Mouse (Mus musculus) testis, postnatal 10 days (tissue): ENCODE data around the gene Cdk8.
A peak's percentile ranks its signal among the peaks of the same experiment; 100 is the strongest.

Source experiments
- DNase-seq: peaks from one replicate; pipeline ENCODE4 v3.0.0; 2021; ENCODE audit warnings: low spot score

The Cdk8 gene

GRCm38 (mm10) chr5:146281241-146281818 is 50.3 kb downstream of the Cdk8 start:
- DNase-seq: no peak

GRCm38 (mm10) chr5:146281884-146282579 is 51.0 kb downstream of the Cdk8 start:
- no peak for DNase-seq

- no peak for DNase-seq
These were observed 52.9 kb downstream of the Cdk8 start for GRCm38 (mm10) chr5:146283899-146284298.

GRCm38 (mm10) chr5:146287416-146287815 is 56.4 kb downstream of the Cdk8 start:
- no peak for DNase-seq

- no peak for DNase-seq
These were observed 57.0 kb downstream of the Cdk8 start for GRCm38 (mm10) chr5:146288048-146288501.

GRCm38 (mm10) chr5:146289921-146290320 is 58.9 kb downstream of the Cdk8 start:
- DNase-seq: no peak

GRCm38 (mm10) chr5:146290446-146290845 is 59.4 kb downstream of the Cdk8 start:
- DNase-seq: no peak

- no peak for DNase-seq
These were observed 60.5 kb downstream of the Cdk8 start for GRCm38 (mm10) chr5:146291560-146291959.

GRCm38 (mm10) chr5:146292896-146293680 is 62.1 kb downstream of the Cdk8 start:
- no peak for DNase-seq

- DNase-seq: no peak
These were observed 63.1 kb downstream of the Cdk8 start for GRCm38 (mm10) chr5:146293919-146294700.

- no peak for DNase-seq
These were observed 63.8 kb downstream of the Cdk8 start for GRCm38 (mm10) chr5:146294834-146295233.

GRCm38 (mm10) chr5:146298807-146299519 is 67.9 kb downstream of the Cdk8 start:
- DNase-seq: no peak

- peak; percentile 75 for DNase-seq
These were observed 68.5 kb downstream of the Cdk8 start for GRCm38 (mm10) chr5:146299520-146299870.

- peak; percentile 81 for DNase-seq
These were observed 72.4 kb downstream of the Cdk8 start for GRCm38 (mm10) chr5:146303470-146303869.

- no peak for DNase-seq
These were observed 76.2 kb downstream of the Cdk8 start for GRCm38 (mm10) chr5:146307046-146307743.

GRCm38 (mm10) chr5:146307744-146308096 is 76.7 kb downstream of the Cdk8 start:
- no peak for DNase-seq

GRCm38 (mm10) chr5:146314538-146314937 is 83.5 kb downstream of the Cdk8 start:
- no peak for DNase-seq

GRCm38 (mm10) chr5:146315268-146315921 is 84.4 kb downstream of the Cdk8 start:
- DNase-seq: no peak

- DNase-seq: no peak
These were observed 85.3 kb downstream of the Cdk8 start for GRCm38 (mm10) chr5:146316316-146316715.

GRCm38 (mm10) chr5:146318051-146318450 is 87.0 kb downstream of the Cdk8 start:
- peak; percentile 70 for DNase-seq

- no peak for DNase-seq
These were observed 87.4 kb downstream of the Cdk8 start for GRCm38 (mm10) chr5:146318461-146318860.
